Mouse (Mus musculus) kidney, adult 11 months (tissue): ENCODE measurements around the gene Immp2l.
"Not testable (repeated sequence)": the region's sequence is repeated elsewhere in the genome, so short reads cannot be mapped to it uniquely, and the experiment has no call there.

Source experiments
- DNase-seq: peaks from one replicate; pipeline ENCODE4 v3.0.0; 2022

The Immp2l gene

DNA sequence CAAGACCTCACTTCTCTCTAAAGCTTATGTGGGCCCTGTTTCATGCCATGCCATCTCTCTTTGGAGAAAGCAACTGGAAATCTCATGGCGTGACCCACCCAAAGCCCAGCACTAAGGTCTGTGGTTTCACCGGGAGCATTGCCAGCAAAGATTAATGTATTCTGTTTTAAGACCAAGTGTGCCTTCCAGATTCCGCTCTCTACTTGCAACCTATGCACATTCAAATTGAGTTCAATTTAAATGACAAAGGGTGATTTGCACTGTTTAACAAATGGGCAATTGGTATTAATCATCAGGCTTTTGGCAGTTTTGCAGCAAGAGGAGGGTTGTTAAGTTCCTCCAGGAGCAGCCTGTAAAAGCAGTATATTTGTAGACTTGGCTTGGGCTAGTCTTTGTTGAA lies 703.3 kb downstream of the Immp2l start:
- DNase-seq, result no peak

DNA sequence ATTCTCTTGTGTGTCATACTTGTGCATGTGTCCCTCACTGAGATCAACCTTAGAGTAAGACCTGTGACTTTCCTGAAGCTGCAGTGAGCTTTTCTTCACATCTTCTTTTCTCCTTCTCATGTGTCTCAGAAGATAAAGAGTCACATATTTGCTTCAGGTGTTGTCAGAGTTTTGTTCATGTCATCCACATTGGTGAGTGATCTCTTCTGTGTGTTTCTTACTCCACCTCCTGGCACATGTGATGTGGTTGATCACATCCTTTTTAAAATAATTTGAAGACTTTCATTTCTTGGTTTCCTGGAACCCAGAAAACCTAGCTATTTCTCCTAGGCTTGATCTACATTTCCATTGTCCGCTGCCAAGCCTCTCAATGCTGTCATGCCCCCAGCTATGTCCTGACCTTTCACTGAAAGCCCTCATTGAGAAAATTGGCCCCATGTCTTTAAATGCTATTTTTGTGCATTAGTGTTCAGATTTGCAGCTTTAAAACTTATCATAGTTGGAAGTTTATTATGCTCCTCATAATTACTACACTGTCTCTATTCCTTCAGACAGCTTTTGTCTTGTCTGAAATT lies 704.0 kb downstream of the Immp2l start:
- DNase-seq, result no peak

DNA sequence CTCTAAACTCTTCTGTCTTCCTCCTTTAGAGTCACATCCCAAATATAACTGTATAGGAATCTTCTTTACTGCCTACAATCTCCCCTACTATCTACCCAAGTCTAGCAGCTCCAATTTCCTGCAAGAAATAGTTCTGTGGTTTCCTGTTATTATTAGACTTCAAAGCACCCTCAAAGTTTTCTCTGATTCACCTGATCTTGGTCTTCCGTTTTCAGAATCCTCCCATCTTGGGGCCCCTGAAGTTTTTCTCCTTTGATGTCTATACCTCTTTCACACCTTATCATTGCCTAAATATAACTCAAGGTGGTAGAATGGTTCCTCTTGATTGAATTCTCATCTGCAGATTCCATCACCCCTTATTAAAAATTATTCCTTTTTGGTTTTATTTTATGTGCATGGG lies 704.6 kb downstream of the Immp2l start:
- no peak for DNase-seq

DNA sequence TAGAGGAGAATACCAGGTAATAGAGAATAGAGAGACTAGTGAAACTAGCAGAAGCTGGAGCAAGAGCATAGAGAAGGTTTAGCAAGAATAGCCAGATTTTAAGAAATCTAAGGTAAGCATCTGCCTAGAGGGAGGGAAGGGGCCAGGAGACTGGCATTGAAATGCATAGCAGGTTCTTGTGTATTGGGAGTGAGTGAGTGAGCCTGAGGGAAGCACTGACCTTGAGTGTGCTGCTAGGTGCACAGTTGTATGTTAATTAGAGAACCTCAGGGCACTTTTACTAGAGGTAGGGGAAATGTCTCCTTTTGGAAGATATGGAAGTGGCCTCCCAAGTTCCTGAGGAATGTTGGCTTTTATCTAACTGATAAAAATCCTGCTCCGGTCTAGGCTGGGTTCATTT lies 705.9 kb downstream of the Immp2l start:
- DNase-seq, result no peak

DNA sequence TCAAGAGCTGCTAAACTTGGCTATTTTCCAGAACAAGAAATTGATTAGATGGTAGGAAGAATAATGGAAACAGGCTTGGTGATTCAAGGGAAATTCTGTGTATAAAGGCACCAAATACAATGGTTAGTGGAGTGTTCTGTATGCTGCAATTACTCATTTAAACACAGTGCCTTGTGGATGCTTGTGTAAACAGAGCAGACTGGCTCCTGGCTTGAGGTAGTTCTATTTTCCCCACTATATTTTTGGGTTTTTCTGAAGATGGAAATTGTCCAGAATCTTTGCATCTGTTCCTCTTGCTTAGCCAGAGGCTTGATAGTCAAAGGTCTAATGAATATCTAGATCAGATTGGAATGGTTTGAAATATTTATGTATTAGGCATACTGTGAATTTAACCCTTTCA lies 709.3 kb downstream of the Immp2l start:
- no peak for DNase-seq

DNA sequence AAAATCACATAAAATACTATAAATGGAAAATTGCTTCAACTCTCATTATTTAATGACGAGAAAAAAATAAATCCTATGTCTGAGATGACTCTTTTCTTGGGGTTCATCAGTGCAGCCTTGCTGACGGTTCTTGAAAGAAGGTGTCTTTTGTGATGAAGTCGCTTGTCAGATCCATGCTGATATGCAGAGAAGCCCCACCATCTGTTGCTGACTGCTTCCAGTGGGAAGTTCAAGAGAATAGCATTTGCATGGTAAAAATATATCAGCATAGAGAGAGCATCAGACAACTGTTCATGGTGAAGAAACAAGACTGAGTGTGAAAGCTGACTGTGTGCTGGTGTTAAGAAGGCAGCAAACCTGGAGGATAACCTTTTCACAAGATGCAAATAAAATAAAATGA lies 719.0 kb downstream of the Immp2l start:
- DNase-seq, result no peak

DNA sequence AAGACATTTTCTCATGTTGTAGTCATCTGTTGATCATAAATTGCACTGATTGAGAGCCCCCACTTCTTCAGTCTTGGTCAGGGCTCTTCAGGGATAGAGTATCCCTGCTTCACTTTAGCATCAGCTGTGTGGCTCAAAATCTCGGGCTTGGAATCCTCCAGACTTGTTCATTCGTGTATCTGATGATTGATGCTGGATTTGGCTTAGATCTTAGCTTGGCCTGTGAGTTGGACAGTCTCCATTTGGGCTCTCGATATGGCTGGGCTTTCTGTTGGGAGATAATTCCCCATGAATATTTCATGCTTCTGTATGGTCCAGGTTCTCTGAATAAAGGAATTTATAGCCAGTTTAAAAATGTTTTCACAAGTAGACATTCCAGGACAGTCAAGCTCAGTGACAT lies 739.5 kb downstream of the Immp2l start:
- DNase-seq, result no peak

DNA sequence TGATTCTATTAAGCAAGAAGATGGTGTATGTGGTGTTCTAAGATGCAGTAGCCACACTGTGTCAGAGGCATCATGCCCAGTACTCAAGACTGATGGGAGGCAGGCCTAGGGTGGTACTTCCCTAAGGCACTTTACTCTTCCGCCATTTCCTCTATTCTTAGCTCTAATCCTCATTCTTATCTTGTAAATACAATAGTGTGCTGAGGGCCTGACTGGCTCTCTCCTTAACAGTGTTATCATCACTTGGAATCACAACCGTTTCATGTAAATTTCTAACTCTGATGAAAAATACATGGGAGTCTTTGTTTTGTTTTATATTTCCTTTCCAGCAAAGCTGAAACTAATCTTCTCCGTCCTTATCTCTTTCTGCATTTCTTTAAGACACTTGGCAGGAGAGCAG lies 750.1 kb downstream of the Immp2l start:
- DNase-seq, result no peak

DNA sequence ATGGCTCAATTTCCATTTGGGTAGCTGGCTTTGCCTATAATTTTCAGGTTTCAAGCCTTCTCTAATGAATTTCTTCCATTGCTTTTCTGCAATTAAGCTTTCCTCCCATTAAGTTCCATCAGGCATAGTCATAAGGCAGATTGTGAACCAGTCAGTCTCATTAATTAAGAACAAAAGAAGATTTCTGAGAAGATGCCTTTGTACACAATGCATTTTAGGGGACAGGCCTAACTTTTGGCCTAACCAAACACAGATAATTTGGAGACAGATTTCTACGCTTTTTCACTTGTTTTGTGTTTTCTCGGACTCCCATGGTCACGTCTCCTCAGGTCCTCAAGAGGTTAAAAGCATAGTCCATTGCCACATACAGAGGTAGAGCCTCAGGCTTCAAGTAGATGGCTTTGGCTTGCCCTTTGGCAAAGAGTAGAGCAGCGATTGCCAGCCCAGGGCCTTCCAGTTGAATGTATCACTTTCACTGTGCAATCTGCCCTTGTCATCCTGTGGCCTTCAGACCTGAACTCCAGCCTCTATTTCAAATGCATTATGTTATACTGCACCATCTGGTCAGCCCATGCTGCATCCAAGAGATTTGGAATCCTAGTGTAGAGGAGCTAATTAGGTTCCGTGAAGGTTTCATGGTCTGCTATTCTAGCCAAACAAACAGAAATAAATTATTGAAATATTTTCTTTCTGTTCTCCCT lies 750.9 kb downstream of the Immp2l start:
- no peak for DNase-seq

DNA sequence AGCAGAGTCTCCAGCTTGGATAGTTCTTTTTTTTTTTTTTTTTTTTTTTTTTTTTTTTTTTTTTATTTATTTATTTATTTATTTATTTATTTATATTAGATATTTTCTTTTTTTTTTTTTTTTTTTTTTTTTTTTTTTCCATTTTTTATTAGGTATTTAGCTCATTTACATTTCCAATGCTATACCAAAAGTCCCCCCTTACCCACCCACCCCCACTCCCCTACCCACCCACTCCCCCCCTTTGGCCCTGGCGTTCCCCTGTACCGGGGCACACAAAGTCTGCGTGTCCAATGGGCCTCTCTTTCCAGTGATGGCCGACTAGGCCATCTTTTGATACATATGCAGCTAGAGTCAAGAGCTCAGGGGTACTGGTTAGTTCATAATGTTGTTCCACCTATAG lies 753.9 kb downstream of the Immp2l start:
- not testable (repeated sequence) for DNase-seq

DNA sequence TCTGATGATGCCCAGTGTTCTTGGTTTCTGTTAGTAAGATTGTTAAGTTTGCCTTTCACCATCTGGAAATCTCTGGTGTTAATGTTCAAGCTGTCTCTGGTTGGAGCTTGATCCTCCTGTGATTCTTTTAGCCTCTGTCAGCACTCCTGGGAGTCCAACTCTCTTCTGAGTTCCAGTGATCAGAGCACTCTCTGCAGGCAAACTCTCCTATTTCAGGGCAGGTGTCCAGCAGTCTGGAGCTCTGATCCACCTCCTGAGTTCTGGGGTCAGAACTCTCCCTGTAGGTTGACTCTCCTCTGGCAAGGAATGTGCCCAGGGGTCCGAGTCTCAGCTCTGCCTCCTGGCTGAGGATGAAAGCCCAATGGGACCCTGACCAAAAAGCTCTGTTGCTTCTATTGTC lies 769.8 kb downstream of the Immp2l start:
- DNase-seq, result peak; percentile 61

DNA sequence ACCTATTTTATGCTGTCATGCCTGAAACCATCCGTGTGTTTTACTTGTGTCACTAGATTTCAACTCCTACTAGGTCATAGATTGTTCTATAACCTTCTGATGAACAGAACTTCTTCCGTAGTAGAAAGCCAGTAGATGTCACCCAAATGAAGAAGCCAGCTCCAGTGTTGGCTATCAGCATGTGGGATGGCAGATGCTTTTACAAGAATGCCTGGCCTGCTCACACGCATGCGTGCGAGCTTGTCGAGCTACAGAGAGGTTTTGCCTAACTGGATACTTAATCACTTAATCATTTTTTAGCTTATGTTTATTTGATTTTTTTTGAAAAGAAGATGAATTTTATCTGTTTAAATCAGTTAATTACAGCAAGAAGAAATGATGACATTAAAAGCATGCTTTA lies 805.6 kb downstream of the Immp2l start:
- DNase-seq, result no peak

DNA sequence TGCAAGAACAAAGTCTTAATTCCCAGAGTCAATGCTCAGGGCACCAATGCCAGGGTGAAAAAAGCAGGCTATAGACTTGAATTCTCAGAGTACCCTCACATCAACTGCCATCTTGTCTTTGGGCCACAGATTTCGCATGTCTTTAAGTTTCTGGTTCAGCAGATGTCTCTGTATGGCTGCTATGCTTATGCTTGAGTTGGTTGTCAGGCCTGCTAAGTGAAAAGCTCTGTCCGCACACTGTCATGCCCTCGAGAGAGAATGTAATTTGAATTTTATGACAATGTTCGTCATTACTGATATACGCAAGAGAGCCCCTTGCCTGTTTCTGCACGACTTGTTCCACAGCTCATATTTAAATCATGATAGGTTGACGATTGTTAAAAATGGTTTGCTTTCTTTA lies 807.8 kb downstream of the Immp2l start:
- no peak for DNase-seq

DNA sequence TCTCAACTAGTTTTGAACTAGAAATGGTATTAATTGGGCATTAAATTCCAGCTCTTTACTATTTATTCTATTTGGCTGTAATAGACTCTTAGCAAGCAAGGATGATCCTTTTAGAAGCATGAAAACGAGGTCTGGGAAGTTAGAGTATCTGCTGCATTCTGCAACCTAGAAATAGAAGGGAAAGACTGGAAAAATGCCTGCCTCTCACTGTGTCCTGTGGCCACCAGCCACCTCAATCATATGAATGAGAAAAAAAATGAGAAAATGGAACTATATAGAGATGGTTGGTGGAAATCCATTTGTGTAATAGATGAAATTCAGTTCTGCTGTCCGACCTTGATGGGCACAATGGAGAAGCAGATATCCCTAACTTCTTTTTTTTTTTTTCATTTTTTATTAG lies 810.8 kb downstream of the Immp2l start:
- no peak for DNase-seq

DNA sequence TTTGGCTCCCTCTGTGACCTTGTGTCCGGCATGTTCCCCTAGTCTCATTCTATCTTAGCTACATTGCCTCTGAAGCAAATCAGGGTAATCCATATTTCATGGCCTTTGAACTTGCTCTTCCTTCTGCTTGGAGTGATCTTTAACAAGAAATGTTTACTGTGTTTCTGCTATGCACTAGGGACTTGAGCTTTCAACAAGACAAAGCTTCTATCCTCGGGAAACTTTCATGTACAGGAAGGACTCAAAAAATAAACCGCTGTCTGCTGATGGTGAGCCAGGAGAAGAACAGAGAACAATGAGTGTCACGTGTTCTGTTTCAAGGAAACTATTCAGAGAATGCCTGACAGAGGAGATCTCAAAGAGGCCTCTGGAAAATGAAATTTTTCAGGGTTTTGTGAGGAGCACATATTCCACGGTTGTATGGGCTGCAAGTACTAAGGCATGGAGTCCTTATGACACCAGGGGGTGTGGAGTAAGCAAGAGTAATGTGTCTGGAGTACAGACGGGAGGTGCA lies 814.5 kb downstream of the Immp2l start:
- DNase-seq, result no peak

DNA sequence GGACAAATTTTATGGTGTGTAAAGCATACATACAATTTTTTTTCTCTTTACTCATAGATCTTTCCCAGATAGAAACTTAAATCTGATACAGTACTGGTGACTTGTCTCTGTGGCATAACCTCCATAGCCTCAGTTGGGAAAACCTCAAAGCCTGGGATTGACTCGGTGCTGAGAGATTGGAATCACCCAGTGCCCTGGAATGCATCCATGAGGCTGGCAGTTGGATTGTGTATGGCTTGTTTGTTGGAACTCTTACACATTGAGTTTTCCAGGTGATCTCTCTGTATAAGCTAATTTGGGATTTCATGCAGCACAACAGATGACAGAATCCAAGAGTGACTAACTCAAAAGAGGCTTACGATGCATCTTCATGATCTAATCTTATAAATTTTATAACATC lies 815.4 kb downstream of the Immp2l start:
- DNase-seq, result no peak

DNA sequence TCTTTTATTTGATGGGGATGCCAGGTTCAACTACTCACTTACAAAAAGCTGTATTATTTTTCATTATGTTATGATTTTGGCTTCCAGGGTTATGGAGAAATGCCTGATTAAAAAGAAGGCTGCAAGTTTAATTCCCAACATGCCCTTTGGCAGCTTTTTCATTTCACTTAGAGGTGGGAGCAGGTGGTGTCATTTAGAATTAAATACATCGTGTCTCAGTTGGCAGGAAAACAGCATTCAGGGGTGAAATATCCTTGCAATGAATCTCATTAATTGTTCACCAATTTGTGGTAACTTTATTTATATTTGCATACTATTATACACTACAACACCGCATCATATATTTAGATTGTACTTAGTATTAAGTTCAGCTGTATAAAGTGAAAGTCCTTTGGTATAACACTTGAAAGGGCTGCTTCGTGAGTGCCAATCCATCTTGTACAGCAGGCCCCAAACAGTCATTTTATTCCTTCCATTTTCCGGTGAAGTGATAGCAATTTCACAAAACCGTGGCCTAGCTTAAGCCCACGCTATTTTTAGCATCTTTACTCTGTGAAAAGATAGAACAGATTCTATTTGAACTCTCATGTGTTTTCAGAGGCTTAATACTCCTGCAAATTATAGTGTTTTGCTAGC lies 818.9 kb downstream of the Immp2l start:
- no peak for DNase-seq

DNA sequence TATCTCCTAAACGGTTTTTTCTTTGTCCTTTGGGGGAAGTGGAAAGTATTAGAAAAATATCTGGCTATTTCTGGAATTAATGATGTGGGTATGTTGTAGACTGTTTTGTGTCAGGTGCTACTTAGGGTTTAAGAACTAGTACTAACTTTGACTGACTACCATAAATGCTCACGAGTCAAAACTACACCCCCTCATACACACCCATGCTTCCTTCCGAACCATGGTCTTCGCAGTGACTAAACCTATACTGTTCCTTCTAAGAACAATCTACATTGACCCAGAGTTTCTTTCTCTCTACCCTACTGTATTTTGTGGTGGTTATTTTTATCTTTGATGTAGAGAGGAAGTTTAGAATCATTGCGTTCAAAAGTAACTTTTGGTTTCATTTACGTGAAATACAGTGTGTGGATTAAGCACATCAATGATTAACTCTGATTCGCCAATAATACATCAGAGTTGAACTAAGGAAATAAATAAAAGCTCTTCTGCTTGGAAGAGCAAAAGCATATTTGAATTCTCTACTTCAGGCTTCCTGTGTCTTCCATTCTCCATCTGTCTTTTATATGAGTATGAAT lies 828.1 kb downstream of the Immp2l start:
- no peak for DNase-seq

DNA sequence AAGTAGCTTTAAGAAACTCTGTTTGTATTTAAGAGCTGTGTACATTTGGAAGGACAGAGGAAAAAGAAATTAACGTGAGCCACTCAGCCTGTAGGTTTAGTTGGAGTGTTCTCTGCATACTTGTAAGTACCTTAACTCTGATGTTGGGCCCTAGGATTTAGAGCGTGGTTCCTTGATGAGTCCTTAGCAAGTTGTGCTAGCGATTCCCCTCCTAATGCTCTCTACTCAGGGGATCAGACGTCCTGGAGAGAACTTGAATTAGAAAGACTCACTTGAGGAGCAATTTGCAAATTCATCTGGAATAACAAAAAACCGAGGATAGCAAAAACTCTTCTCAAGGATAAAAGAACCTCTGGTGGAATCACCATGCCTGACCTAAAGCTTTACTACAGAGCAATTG lies 835.8 kb downstream of the Immp2l start:
- DNase-seq, result not testable (repeated sequence)

DNA sequence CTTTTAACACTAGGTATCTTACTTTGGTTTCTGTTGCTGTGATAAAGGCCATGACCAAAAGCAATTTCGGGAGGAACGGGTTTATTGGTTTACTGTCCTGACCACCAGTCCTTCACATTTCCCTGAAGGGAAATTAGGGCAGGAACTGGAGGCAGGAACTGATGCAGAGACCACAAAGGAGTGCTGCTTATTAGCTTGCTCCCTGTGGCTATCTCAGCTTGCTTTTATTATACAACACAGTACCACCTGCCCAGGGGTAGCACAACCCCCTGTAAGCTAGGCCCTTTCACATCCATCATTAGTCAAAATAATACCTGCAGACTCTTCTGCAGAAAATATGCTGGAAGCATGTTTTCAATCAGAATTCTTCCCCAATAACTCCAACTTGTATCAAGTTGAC lies 844.4 kb downstream of the Immp2l start:
- DNase-seq, result no peak

DNA sequence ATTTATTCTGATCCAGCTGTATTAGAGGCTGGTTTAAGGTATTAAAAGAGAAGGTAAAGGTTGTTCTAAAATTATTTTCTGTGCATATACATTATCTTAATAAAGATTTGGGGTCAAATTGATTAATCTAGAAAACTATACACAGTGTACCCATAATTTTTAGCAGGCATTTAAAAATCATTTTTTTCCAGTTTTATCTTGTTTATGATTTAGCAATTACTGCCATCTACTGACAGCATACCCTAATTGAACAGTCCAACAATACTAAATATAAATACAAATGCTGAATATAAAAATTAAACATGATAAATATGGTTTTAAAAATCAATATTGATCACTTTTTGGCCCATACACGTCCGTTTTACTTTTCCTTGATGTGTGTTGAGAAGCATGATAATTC lies 850.1 kb downstream of the Immp2l start:
- no peak for DNase-seq

DNA sequence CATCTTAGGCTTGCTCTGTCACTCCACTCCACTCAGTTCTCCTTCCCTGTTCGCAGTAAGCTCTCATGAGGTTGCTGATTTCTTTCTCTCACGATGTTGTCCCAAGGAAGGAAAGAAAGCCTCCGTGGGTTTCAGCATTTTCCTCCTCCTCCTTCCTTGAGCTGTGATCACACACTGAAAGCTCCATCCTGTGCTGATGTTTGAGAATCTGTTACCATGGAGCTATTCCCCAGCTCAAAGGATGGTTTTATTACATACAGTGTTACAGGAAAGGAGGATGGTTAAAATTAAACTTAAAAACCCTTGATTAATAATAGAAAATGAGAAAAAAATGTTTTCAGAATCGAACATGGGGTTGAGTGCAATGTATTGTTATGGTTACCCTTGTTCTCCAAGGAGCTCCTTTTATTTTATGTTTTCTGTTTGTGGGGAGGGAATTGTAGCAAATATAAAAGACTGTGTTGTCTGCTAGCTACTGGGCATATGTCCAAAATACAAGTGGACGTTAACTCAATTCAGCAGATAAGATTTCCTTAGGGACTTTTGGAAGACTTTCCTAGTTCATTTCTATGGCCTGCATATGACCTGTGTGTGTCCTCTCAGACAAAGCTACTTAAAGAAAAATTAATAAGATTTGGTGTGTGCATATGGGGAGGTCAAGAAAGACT lies 853.5 kb downstream of the Immp2l start:
- DNase-seq, result no peak

DNA sequence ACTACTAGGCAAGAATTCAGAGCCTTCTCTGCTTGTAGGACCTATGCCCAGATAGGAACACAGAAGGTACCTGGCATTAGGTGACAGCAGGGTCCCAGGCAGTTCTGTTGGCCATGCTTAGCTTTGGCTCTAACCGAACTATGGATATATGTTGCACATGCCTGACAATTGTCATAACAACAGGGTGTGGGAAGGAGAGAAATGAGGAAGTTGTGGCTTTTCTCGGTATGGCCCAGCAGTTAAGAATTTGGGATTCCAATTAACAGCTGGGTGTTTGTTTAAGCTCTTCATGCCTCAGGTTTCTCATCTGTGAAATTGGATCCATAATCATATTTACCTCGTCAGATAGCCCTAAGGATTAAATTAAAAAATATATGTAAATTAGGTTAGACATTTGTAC lies 854.6 kb downstream of the Immp2l start:
- no peak for DNase-seq

DNA sequence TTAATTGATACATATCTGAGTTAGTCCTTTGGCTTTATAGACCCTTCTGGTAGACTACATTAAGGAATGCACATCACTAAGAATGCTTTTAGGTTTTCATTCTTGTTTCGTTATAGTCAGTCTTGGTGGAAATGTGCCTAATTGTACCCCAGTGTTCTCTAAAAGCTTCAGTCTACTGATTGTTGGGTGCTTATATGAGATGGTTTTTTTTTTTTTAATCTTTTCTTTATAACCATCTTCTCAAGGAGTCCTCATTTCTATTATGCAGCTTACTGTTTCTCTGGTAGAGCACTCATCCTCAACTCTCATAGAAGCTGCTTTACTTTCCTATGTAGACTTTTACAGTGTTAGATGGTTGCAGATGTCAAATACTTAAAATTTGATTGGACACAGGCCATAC lies 855.1 kb downstream of the Immp2l start:
- no peak for DNase-seq
